Mouse (Mus musculus) midbrain, embryonic 11.5 days (tissue): ENCODE results near the gene Herc6. TPM values are rescaled to one million over a fixed set of nuclear protein-coding genes. Genes with fewer than 3 reads are reported as not detected.

ENCODE experiments used
- ATAC-seq: fragments of 200-750 bp; cut with Nextera tagmentation; 2 replicates; pipeline ENCODE4 v1.8.0; 2017; ENCODE audit warnings: moderate TSS enrichment, moderate library complexity; ENCODE audit not compliant: low FRiP score
- DNase-seq: peaks from one replicate; pipeline ENCODE4 v3.0.0; 2015; ENCODE audit warnings: low spot score; ENCODE audit errors: missing footprints
- H3K27ac ChIP-seq: fragments of 300-500 bp; sonication (generic); 2 replicates; pipeline ENCODE4 v1.5.1; 2014; ENCODE audit warnings: low read depth, low read length
- H3K27me3 ChIP-seq: fragments of 300-500 bp; sonication (generic); 2 replicates; pipeline ENCODE4 v1.6.1; 2014; ENCODE audit warnings: mild to moderate bottlenecking, low read length, moderate library complexity, mixed read lengths; ENCODE audit not compliant: control insufficient read depth, insufficient read depth
- H3K36me3 ChIP-seq: fragments of 300-500 bp; sonication (generic); 2 replicates; pipeline ENCODE4 v1.6.1; 2014; ENCODE audit warnings: mild to moderate bottlenecking, low read length, moderate library complexity, mixed read lengths; ENCODE audit not compliant: control insufficient read depth, insufficient read depth
- H3K4me1 ChIP-seq: fragments of 300-500 bp; sonication (generic); 2 replicates; pipeline ENCODE4 v1.6.1; 2014; ENCODE audit warnings: low read length; ENCODE audit not compliant: control insufficient read depth, insufficient read depth
- H3K4me2 ChIP-seq: fragments of 300-500 bp; sonication (generic); 2 replicates; pipeline ENCODE4 v1.6.1; 2014; ENCODE audit warnings: mild to moderate bottlenecking, moderate library complexity
- H3K4me3 ChIP-seq: fragments of 300-500 bp; sonication (generic); 2 replicates; pipeline ENCODE4 v1.5.1; 2014; ENCODE audit warnings: low read depth, low read length
- H3K9ac ChIP-seq: fragments of 300-500 bp; sonication (generic); 2 replicates; pipeline ENCODE4 v1.6.1; 2014; ENCODE audit warnings: low read length
- H3K9me3 ChIP-seq: fragments of 300-500 bp; sonication (generic); 2 replicates; pipeline ENCODE4 v1.6.1; 2016; ENCODE audit warnings: low read length; ENCODE audit not compliant: control insufficient read depth
- WGBS: fragments of 180-500 bp; shearing (Covaris S2); extraction: QIAGEN DNeasy Blood & Tissue Kit; methylation state at CpG from one replicate; pipeline ENCODE4 v1.1.7; 2014; 5-methylcytosine and 5-hydroxymethylcytosine counted together
- polyA plus RNA-seq: library from polyadenylated mRNA; unstranded; fragments of >200 nt; fragmentation: Nextera tagmentation; extraction: Ambion mirVana; gene quantifications from 2 replicates; pipeline ENCODE4 v1.2.1, GENCODE M21; 2014

Gene Herc6
- polyA plus RNA-seq, 1 experiment from 2014 or later, result 2.3 TPM

DNA sequence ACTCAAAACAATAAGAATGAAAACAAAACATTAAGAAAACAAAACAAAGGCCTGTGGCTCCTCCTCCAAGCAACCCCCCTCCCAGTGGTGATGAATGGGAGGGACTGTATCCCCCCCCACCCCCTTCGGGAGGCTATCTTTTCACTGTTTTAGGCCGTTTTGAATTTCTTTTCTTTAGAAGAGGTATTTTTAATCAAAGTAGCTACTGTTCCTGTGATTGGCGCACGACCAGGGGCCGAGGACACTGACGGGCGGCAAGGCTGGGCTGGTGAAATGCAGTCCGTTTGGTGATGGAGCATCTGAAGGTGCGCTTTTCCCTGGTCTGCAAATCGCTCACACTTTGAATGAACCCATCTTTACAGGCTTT, 121.6 kb downstream of the Herc6 start, which contains the start of gene Lancl2:
Lancl2 (plus strand) TSS at position 165 of the 367 bp plus-strand sequence.
- peak within 1 kb of the TSS; percentile 88 for H3K9ac ChIP-seq
- peak within 1 kb of the TSS; percentile 60 for H3K4me2 ChIP-seq
- H3K27me3 ChIP-seq, result no peaks in the 10 kb centered on the region
- WGBS, result 0% methylated on average over 10 of the region's 10 CpGs
- peaks cover 6% of the 10 kb centered on the region; the same call in 1 of the 2 replicates for H3K4me1 ChIP-seq
- peak within 1 kb of the TSS; percentile 72 for H3K4me3 ChIP-seq
- no peaks in the 10 kb centered on the region for H3K9me3 ChIP-seq
- peak within 1 kb of the TSS; percentile 94 for H3K27ac ChIP-seq
- peak; percentile 41 for ATAC-seq
- no peaks in the 10 kb centered on the region for H3K36me3 ChIP-seq
- no peak for DNase-seq

DNA sequence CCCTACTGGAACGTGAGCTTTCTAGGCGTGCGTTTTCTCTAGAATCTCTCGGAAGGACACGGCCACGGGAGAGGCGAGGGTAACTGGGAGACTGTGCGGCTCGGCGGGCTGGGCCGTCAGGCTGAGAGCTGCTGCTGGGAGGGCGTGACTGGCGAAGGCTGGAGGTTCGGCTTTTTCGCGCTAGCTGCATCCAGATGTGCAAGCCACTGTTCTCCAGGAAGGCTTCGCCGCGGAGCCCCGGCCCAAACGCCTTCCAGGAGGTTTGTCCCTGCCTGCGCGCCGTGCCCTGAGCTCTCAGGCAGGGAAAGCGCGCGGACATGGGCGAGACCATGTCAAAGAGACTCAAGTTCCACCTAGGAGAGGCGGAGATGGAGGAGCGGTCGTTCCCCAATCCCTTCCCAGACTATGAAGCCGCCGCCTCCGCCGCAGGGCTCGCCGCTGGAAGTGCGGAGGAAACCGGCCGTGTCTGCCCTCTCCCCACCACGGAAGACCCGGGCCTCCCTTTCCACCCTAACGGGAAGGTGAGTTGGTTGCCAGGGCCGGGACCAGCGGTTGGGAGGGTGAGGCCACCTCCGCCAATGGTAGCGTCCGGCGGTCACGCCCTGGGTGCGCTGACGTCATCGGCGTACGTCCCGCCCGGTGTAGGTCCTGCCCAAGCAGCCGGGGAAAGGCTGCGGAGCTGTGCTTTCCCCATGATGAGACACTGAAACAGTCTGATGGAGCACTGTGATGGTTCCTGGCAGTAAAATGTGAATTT, 122.1 kb downstream of the Herc6 start:
- H3K4me1 ChIP-seq, result peaks cover 6% of the 10 kb centered on the region; the same call in 1 of the 2 replicates

DNA sequence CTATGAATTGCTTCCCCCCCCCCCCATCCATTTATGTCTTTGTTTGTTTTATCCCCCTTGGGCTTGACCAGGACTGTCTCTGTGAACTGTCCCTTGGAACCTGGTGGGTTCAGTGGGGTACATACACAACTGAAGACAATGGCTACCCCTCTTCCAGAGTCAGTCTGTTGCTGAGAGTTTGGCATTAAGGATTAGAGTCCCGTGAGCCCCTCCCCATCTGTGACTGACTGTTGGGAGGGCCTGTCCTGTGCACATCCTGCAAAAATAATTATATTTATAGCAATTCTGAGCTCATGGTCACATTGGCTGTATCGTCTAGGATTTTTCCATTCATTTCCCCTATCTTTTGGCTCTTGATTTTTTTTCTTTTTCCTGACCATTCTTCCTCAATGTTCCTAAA, 122.9 kb downstream of the Herc6 start:
- DNase-seq (peak; percentile 87), ATAC-seq (peak; percentile 45)
- Histone ChIP-seq H3K36me3 (no peaks in the 10 kb centered on the region), H3K4me2 (peak overlapping the region; percentile 60), H3K27me3 (no peaks in the 10 kb centered on the region), H3K27ac (peak overlapping the region; percentile 94), H3K9ac (peak overlapping the region; percentile 88), H3K9me3 (no peaks in the 10 kb centered on the region), H3K4me3 (peak overlapping the region; percentile 72), H3K4me1 (peaks cover 6% of the 10 kb centered on the region; the same call in 1 of the 2 replicates)
- 32% methylated on average over 2 of the region's 2 CpGs for WGBS

More for the DNA sequence above, 122.1 kb downstream of the Herc6 start:
- H3K27ac ChIP-seq, result peak overlapping the region; percentile 94
- peak overlapping the region; percentile 72 for H3K4me3 ChIP-seq
- peak overlapping the region; percentile 60 for H3K4me2 ChIP-seq
- no peaks in the 10 kb centered on the region for H3K36me3 ChIP-seq
- H3K9me3 ChIP-seq, result no peaks in the 10 kb centered on the region
- H3K9ac ChIP-seq, result peak overlapping the region; percentile 88
- H3K27me3 ChIP-seq, result no peaks in the 10 kb centered on the region
- DNase-seq, result peak; percentile 98
- peak; percentile 99 for ATAC-seq
- under 1% methylated on average over 59 of the region's 59 CpGs for WGBS

DNA sequence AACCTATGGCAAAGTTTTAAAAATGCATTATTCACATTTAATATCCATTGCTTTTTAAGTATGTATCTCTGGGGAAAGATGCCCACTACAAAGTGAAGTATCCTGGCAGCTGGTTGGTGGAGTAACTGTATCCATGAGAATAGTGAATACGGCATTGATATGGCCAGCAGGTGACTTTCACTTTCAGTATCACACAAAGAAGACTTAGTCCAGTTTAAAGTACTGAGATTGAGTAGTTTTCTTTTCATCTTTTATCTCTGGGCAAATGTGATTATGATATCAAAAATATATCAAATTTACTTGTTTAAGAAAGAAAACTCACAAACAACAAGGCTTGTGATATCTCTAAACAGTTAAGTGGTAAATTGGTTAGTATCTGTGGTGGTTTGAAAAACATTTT, 125.9 kb downstream of the Herc6 start:
- whole genome bisulfite sequencing, result 98% methylated on average over 1 of the region's 1 CpGs
- no peak overlapping the region for H3K9ac ChIP-seq
- ATAC-seq (no peak), DNase-seq (no peak)
- no peak overlapping the region for H3K4me3 ChIP-seq
- H3K36me3 ChIP-seq, result no peaks in the 10 kb centered on the region
- no peak overlapping the region for H3K4me2 ChIP-seq
- no peak overlapping the region for H3K27ac ChIP-seq
- H3K4me1 ChIP-seq, result peaks cover 4% of the 10 kb centered on the region; the same call in 1 of the 2 replicates
- no peaks in the 10 kb centered on the region for H3K9me3 ChIP-seq
- H3K27me3 ChIP-seq, result no peaks in the 10 kb centered on the region

DNA sequence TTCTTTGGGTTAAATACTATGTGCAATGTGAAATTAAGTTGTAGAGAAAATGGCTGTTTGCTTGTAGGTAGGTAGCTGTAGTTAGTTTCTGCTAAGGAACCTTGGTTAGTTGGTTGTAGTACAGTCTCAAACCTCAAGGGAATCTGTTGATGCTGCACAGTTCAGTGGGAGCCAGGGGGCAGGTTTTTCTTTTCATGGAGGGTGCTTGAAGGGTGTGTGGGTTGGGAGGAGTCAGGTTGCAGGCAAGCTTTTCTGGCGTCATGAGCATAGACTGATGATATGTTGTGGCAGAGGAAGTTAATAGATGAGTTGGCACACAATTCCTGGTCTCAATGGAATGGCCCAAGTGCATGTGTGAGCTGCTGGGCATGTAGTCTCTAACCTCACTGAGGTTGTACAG, 130.9 kb downstream of the Herc6 start:
- no peaks in the 10 kb centered on the region for H3K27me3 ChIP-seq
- ATAC-seq, result no peak
- H3K9me3 ChIP-seq, result no peaks in the 10 kb centered on the region
- H3K4me3 ChIP-seq, result no peak overlapping the region
- no peak overlapping the region for H3K27ac ChIP-seq
- no peaks in the 10 kb centered on the region for H3K4me1 ChIP-seq
- no peaks in the 10 kb centered on the region for H3K36me3 ChIP-seq
- WGBS, result 38% methylated on average over 1 of the region's 1 CpGs
- H3K9ac ChIP-seq, result no peak overlapping the region
- DNase-seq, result no peak
- no peak overlapping the region for H3K4me2 ChIP-seq

Other genes with a start within 250 kb of the Herc6 start
- not detected in 2 replicates for gene Vmn1r17, start 217.3 kb upstream of the Herc6 start, polyA plus RNA-seq
- not detected in 2 replicates for gene Vmn1r18, start 185.2 kb upstream of the Herc6 start, polyA plus RNA-seq
- not detected in 2 replicates for gene Vmn1r19, start 177.2 kb upstream of the Herc6 start, polyA plus RNA-seq
- gene Vmn1r20, start 152.1 kb upstream of the Herc6 start, polyA plus RNA-seq, result not detected in 2 replicates
- 5.6 and 5.7 TPM in 2 replicates for gene Ppm1k, start 45.5 kb upstream of the Herc6 start, polyA plus RNA-seq
- 15.7 and 17.9 TPM in 2 replicates for gene Pyurf, start 111.1 kb downstream of the Herc6 start, polyA plus RNA-seq
- gene Lancl2, start 121.5 kb downstream of the Herc6 start, polyA plus RNA-seq, result 58.4 and 59.3 TPM in 2 replicates
- 61.1 and 71.1 TPM in 2 replicates for gene Vopp1, start 244.2 kb downstream of the Herc6 start, polyA plus RNA-seq